Mouse (Mus musculus): ENCODE measurements around the gene Art3.

Gene Art3

DNA sequence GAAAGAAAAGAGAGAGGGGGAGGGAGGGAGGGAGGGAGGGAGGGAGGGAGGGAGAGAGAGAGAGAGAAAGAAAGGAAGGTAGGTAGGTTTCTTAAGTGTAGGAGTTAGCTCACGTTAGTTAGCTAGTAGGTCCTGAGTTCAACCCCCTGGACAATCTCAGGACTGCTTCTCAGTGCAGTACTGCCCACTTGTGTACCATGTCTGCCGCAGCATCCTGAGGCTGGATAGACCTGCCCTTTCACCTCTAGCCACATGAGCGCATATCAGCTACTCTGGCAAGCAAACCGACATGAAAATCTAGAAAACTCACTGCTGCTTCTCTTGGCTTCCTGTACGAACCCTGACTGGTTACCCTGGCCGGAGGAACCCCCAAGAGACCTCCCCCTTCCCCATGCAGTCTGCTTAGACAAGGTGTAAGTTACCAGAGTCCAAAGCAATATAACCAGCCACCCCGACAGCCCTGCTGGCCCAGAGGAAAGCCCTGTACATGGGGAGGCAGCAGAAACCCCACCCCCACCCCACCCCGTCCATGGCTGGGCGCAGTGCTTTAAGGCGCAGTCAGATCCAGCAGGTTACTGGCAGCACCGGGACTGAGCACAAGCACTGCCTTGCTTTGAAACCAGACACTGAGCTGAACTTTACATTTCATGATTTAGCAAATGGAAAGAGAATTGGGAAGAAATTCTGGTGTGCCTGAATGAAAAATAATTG, 81.8 kb downstream of the Art3 start:
- no peak for DNase-seq (ENCODE audit: low read depth, low spot score)

- DNase-seq (ENCODE audit: low read depth, low spot score), result no peak
Measured at GRCm38 (mm10) chr5:92413982-92414375, 82.4 kb downstream of the Art3 start.

DNA sequence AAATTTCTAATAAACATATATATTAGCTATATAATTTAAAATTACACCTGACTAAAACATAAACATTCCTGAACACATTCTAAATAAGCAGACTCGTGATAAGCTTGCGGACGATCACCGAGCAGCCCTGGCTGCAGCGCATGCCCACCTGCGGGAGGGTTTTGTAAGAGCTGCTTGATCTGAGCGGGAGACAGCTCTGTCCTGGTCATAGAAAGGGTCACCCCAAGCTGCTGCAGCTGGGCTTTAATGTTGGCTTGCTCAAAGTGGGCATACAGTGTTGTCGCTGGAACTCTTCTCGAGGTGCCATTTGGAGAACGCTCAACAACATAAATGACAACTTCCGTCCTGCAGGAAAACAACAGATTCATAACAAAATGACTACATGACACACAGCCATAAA, 92.5 kb downstream of the Art3 start:
- no peak for DNase-seq (ENCODE audit: low read depth, low spot score)

- DNase-seq (ENCODE audit: low read depth, low spot score), result no peak
Measured at GRCm38 (mm10) chr5:92430723-92431122, 99.1 kb downstream of the Art3 start.

- DNase-seq (ENCODE audit: low read depth, low spot score), result no peak
Measured at GRCm38 (mm10) chr5:92431611-92432010, 100.0 kb downstream of the Art3 start.

- no peak for DNase-seq (ENCODE audit: low read depth, low spot score)
Measured at GRCm38 (mm10) chr5:92434070-92434469, 102.4 kb downstream of the Art3 start.

- DNase-seq (ENCODE audit: low read depth, low spot score), result no peak
Measured at GRCm38 (mm10) chr5:92434571-92434985, 103.0 kb downstream of the Art3 start.

DNA sequence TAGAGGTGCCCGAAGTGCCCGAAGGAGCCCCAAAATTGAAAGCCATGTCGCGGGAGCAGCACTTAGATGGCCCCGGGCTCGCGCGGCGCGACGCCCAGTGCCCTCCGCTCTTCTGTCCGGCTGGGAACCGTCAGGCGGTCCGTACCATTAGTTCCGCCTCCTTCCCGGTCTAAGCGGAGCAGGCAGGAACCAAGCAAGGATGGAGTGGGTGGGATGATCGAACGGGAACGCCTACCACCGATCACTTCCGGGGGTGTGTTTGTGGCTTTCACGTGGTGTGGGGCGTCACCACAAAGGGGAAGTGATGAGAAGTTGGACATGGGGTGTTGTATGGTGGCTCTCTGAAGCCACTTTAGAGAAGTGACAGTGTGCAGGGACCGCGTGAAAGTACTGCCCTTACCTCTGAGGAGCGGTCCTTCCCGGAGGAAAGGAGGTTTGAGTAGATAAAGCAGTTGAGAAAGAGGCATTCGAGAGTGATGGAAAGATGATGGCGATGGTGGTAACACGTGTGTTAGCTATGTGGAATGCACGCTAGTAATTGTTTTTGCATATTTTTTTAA, 103.5 kb downstream of the Art3 start, which contains the start of gene Nup54:
Nup54 (minus strand) TSS at position 195 of the 560 bp plus-strand sequence.
- DNase-seq (ENCODE audit: low read depth, low spot score), result peak; percentile 94

DNA sequence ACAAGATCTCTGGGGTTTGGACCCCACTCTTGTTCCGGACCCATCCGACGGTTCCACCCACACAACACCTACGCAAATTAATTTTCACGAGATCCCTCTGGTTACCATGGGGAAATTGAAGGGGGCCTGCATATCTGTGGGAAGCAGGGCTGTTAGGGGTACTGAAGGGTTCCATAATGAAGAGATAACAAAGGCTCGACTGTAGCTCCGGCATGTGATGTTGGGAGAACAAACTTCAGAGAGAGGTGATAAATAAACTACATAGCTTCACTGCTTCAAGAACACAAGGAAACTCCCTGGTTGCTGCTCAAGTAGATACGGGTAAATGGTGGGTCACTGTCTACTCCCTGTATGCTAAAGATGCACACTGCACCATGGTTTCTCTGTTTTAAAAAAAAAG, 106.9 kb downstream of the Art3 start:
- DNase-seq (ENCODE audit: low read depth, low spot score), result no peak

DNA sequence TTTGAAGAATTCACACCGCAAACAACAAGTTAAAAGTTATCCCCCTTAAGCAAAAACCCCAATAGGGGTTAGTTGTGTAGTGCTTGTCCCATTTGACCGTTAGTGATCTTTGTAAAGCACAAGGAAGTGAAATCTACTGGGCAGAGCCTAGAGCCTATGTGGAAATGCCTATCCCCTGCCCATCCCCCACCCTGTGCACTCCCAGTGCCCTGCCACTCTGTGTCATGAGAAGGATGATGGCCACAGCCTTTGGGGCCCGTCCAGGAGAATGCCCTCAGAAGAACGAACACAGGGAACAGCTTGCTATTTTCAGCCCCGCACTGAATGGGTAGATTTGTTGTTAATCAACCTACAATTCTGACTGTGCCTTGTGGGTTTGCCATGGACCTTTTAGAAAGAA, 109.9 kb downstream of the Art3 start:
- no peak for DNase-seq (ENCODE audit: low read depth, low spot score)

- no peak for DNase-seq (ENCODE audit: low read depth, low spot score)
Measured at GRCm38 (mm10) chr5:92442914-92443313, 111.3 kb downstream of the Art3 start.

GRCm38 (mm10) chr5:92445016-92445415, 113.4 kb downstream of the Art3 start:
- DNase-seq (ENCODE audit: low read depth, low spot score), result no peak

GRCm38 (mm10) chr5:92446736-92447135, 115.1 kb downstream of the Art3 start:
- no peak for DNase-seq (ENCODE audit: low read depth, low spot score)

DNA sequence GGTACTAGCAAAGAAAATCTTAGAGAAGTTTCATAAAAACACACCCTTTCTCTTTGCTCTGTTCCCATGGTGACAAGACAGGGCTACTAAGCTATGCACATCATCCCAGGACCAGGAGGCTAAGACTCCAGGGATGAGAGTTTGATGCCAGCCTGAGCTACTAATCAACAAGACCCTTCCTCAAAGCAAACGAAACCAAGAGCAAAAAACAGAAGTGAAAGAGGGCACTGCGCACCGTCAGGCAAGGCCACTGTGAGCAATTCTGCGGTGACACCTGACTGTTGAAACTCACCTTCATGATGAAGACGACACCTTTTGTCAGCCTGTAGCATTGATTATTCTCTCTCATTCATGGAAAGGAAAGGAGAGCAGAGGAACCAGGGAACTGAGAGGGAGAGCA, 121.2 kb downstream of the Art3 start:
- DNase-seq (ENCODE audit: low read depth, low spot score), result no peak

- DNase-seq (ENCODE audit: low read depth, low spot score), result no peak
Measured at GRCm38 (mm10) chr5:92457410-92457809, 125.8 kb downstream of the Art3 start.

DNA sequence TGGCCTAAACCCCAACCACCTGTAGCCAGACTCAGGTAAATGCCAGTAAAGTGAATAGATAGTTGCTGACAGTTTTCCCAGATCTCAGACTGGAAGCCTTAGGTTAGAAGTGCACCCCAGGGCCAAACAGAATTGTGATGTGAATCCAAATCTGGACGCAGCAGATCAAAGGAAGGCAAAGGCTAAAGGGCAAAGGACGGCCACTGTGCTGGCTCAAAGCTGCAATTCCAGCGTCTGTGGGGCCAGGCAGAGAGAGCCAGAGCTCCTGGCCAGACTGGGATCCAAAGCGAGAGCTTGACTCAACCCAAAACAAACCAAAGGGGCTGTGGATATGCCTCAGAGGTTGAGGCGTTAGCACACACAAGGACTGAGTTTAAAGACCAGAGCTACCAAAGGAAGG, 127.1 kb downstream of the Art3 start:
- no peak for DNase-seq (ENCODE audit: low read depth, low spot score)

GRCm38 (mm10) chr5:92461321-92461720, 129.7 kb downstream of the Art3 start:
- peak; percentile 40 for DNase-seq (ENCODE audit: low read depth, low spot score)
